ENCODE assay signal across 25 mouse cellular contexts in genomic region chr4:57585281-57585800, GRCm38 (mm10). TPM values are rescaled to one million over a fixed set of nuclear protein-coding genes. Genes with fewer than 3 reads are reported as not detected.
DNase-seq lines count a peak whose midpoint lies in the region; ATAC-seq lines count a peak whose summit lies in the region.
"Had no signal": no experiment of that assay in that cellular context is flagged by ENCODE, and none has a peak within 500 bp of the region (broad histone marks: within the 10 kb centered on the region; RNA-seq: fewer than 3 reads in every experiment).

No protein-coding gene starts in this region.

- no peak overlapping the region for H3K4me2 ChIP-seq in heart, embryonic 12.5 days
- H3K4me2 ChIP-seq in heart, embryonic 15.5 days, result no peak overlapping the region
- H3K4me2 ChIP-seq: liver, embryonic 11.5 days; midbrain, embryonic 15.5 days; neural tube, embryonic 12.5 days had no signal

- peaks cover 69% of the 10 kb centered on the region for H3K4me1 ChIP-seq in heart, embryonic 12.5 days (replicated peaks)
- peaks cover 63% of the 10 kb centered on the region for H3K4me1 ChIP-seq in heart, embryonic 15.5 days (replicated peaks)
- H3K4me1 ChIP-seq: midbrain, embryonic 15.5 days; neural tube, embryonic 12.5 days had no signal

- H3K9ac ChIP-seq in heart, embryonic 12.5 days, result no peak overlapping the region
- H3K9ac ChIP-seq in heart, embryonic 15.5 days, result no peak overlapping the region
- H3K9ac ChIP-seq: forebrain, postnatal 0 days; liver, postnatal 0 days; midbrain, embryonic 15.5 days; neural tube, embryonic 12.5 days had no signal

- intact Hi-C loops in heart, postnatal 25 days (cut with DNase I), result no loop called here

- H3K27me3 ChIP-seq in heart, embryonic 12.5 days (replicated peaks), result no peaks in the 10 kb centered on the region
- H3K27me3 ChIP-seq in heart, embryonic 15.5 days, result no peaks in the 10 kb centered on the region
- H3K27me3 ChIP-seq: midbrain, embryonic 15.5 days; neural tube, embryonic 12.5 days had no signal

- H3K9me3 ChIP-seq in heart, embryonic 12.5 days (replicated peaks), result no peaks in the 10 kb centered on the region
- H3K9me3 ChIP-seq in heart, embryonic 15.5 days (replicated peaks), result no peaks in the 10 kb centered on the region
- H3K9me3 ChIP-seq: limb, embryonic 10.5 days; midbrain, embryonic 15.5 days; neural tube, embryonic 12.5 days had no signal

- WGBS in heart, embryonic 12.5 days, result 70% methylated on average over 6 of the region's 6 CpGs
- 72% methylated on average over 6 of the region's 6 CpGs for WGBS in heart, embryonic 15.5 days

- peaks cover 15% of the 10 kb centered on the region for H3K36me3 ChIP-seq in heart, embryonic 12.5 days
- H3K36me3 ChIP-seq in heart, embryonic 15.5 days, result no peaks in the 10 kb centered on the region
- H3K36me3 ChIP-seq: limb, embryonic 10.5 days; midbrain, embryonic 15.5 days; neural tube, embryonic 12.5 days had no signal

- peak; percentile 51 for DNase-seq in adrenal gland, postnatal 14 days
- no peak for DNase-seq in adrenal gland, adult 8-10 months
- no peak for DNase-seq in heart, postnatal 25 days (ENCODE audit: low spot score)
- peak; percentile 39 for DNase-seq in NIH3T3 (ENCODE audit: low read depth)
- no peak for DNase-seq in cerebellum, postnatal 25 days
- DNase-seq: adrenal gland, postnatal 25 days; cerebellum, adult 11 months; cerebellum, adult 9-11 months; forebrain, postnatal 0 days; gastrocnemius, postnatal 25 days; kidney, adult 9 months; kidney, postnatal 14 days; liver, postnatal 0 days; right cerebral cortex, postnatal 25 days; spleen, adult 18-20 months had no signal

- no peak for ATAC-seq in heart, embryonic 12.5 days (ENCODE audit: insufficient number of reproducible peaks, low FRiP score)
- no peak for ATAC-seq in heart, embryonic 15.5 days (replicated peaks; ENCODE audit: insufficient number of reproducible peaks, insufficient read depth, low FRiP score, low read depth)
- ATAC-seq: CD4-positive, CD25-positive, alpha-beta regulatory T cell, adult 4 months; forebrain, postnatal 0 days; hindbrain, postnatal 0 days; intestine, embryonic 16.5 days; liver, postnatal 0 days; midbrain, embryonic 15.5 days had no signal

- H3K4me3 ChIP-seq in heart, embryonic 12.5 days, result no peak overlapping the region
- no peak overlapping the region for H3K4me3 ChIP-seq in heart, embryonic 15.5 days
- H3K4me3 ChIP-seq: limb, embryonic 10.5 days; midbrain, embryonic 15.5 days; neural tube, embryonic 12.5 days had no signal

- peak overlapping the region; percentile 53 for H3K27ac ChIP-seq in heart, embryonic 12.5 days (ENCODE audit: poor library complexity, severe bottlenecking)
- peak overlapping the region; percentile 83; the same call in 1 of the 2 replicates for H3K27ac ChIP-seq in heart, embryonic 15.5 days
- H3K27ac ChIP-seq: hindbrain, postnatal 0 days; limb, embryonic 10.5 days; macrophage; midbrain, embryonic 15.5 days; neural tube, embryonic 12.5 days had no signal

RNA-seq across cellular contexts. Expression of gene Pakap, which starts 17.4 kb away (rescaled TPM):
- 38.0 and 45.8 TPM in 2 replicates for total RNA-seq in adrenal gland, postnatal 14 days (2021)
- total RNA-seq in adrenal gland, adult 8-10 months (2022), result 10 to 100 TPM; 35.3 to 97.4 (median 63.1) TPM
- 72.9 and 74.5 TPM in 2 replicates for polyA plus RNA-seq in heart, embryonic 12.5 days (2016; fragmentation: Nextera tagmentation; extraction: Ambion mirVana)
- total RNA-seq in heart, postnatal 25 days (2021), result 10 to 100 TPM; 37.4 to 44.3 TPM
- 57.1 and 57.8 TPM in 2 replicates for polyA plus RNA-seq in heart, embryonic 15.5 days (2015; fragmentation: Nextera tagmentation; extraction: Ambion mirVana)
- polyA plus RNA-seq: macrophage had no signal

Comparison
In these comparisons a context has a peak if more than half of its experiments do, and no peak if none do; other contexts are left out.
1. DNase-seq: peak in adrenal gland, postnatal 14 days (single experiment) and NIH3T3 (single experiment); none in adrenal gland, adult 8-10 months (single experiment), heart, postnatal 25 days (single experiment) and cerebellum, postnatal 25 days (0 of 2).